Mouse (Mus musculus) CH12.LX (cell line): ENCODE results near the gene A730015C16Rik. TPM values are rescaled to one million over a fixed set of nuclear protein-coding genes. Genes with fewer than 3 reads are reported as not detected.

Experiments
- DNase-seq: peaks from one replicate; pipeline ENCODE4 v3.0.0-alpha.2; 2013; ENCODE audit errors: extremely low read depth
- H3K27ac ChIP-seq: 2 replicates; pipeline ENCODE4 v1.5.1; 2012; ENCODE audit warnings: low read depth, mild to moderate bottlenecking, control low read depth, moderate library complexity; ENCODE audit not compliant: insufficient read depth
- H3K27me3 ChIP-seq: replicated peaks from 2 replicates; pipeline ENCODE3; 2012; ENCODE audit warnings: inconsistent platforms
- H3K36me3 ChIP-seq, 2 experiments: replicated peaks in 1 of 2; 2 replicates each; pipeline versions ENCODE3 to v1.6.1; 2012; ENCODE audit warnings: inconsistent platforms in 1 of 2, low read length in 1 of 2, mild to moderate bottlenecking in 1 of 2, mixed read lengths in 1 of 2, moderate library complexity in 1 of 2; ENCODE audit not compliant: control insufficient read depth in 1 of 2, insufficient read depth in 1 of 2
- H3K4me1 ChIP-seq, 2 experiments: 2 replicates each; pipeline ENCODE4 v1.6.1; 2012; ENCODE audit warnings: inconsistent platforms in 1 of 2, moderate library complexity in 1 of 2; ENCODE audit not compliant: insufficient read depth in 2 of 2, control insufficient read depth in 1 of 2
- H3K4me2 ChIP-seq: 2 replicates; pipeline ENCODE4 v1.6.1; 2012; ENCODE audit warnings: low read depth, mild to moderate bottlenecking, control low read depth; ENCODE audit not compliant: poor library complexity, insufficient read depth, severe bottlenecking
- H3K4me3 ChIP-seq, 3 experiments: fragments of 150-350 bp in 1 of 3; sonication (generic) in 1 of 3; replicated peaks in 1 of 3; 2 replicates each; pipeline versions ENCODE3 to v1.5.1; 2011 to 2012; ENCODE audit warnings: low read depth in 2 of 3, low read length in 2 of 3, mild to moderate bottlenecking in 2 of 3, moderate library complexity in 2 of 3, control low read depth in 1 of 3, improper control_type of control experiment in 1 of 3, inconsistent platforms in 1 of 3, mixed read lengths in 1 of 3; ENCODE audit not compliant: poor library complexity in 1 of 3
- H3K79me2 ChIP-seq: replicated peaks from 2 replicates; pipeline ENCODE4 v1.6.1; 2012; ENCODE audit warnings: mild to moderate bottlenecking, moderate library complexity; ENCODE audit not compliant: control insufficient read depth, poor library complexity, insufficient read depth, severe bottlenecking; ENCODE audit errors: extremely low read depth
- H3K9ac ChIP-seq: 2 replicates; pipeline ENCODE4 v1.6.1; 2012; ENCODE audit warnings: low read depth, mild to moderate bottlenecking, control low read depth, moderate library complexity; ENCODE audit not compliant: insufficient read depth
- H3K9me3 ChIP-seq: replicated peaks from 2 replicates; pipeline ENCODE3; 2012; ENCODE audit warnings: low read length, inconsistent platforms, mixed read lengths
- CHD2 ChIP-seq: IDR thresholded peaks from 2 replicates; pipeline ENCODE4 v1.6.1; 2011; ENCODE audit warnings: low read length, improper control_type of control experiment
- ETS1 ChIP-seq: conservative IDR thresholded peaks from 2 replicates; pipeline ENCODE4 v1.6.1; 2012; ENCODE audit warnings: low read depth, mild to moderate bottlenecking, inconsistent platforms, low read length, improper control_type of control experiment, moderate library complexity
- IRF4 ChIP-seq: IDR thresholded peaks from 2 replicates; pipeline ENCODE4 v1.6.1; 2014; ENCODE audit warnings: low read depth, mild to moderate bottlenecking, inconsistent platforms, low read length, improper control_type of control experiment
- MAFK ChIP-seq: IDR thresholded peaks from 2 replicates; pipeline ENCODE4 v1.6.1; 2011; ENCODE audit warnings: low read length, improper control_type of control experiment; ENCODE audit not compliant: insufficient replicate concordance
- MAZ ChIP-seq: IDR thresholded peaks from 2 replicates; pipeline ENCODE4 v1.6.1; 2012; ENCODE audit warnings: low read depth, mild to moderate bottlenecking, inconsistent platforms, low read length, improper control_type of control experiment, moderate library complexity
- MEF2A ChIP-seq: IDR thresholded peaks from 2 replicates; pipeline ENCODE4 v1.6.1; 2014; ENCODE audit warnings: low read depth, mild to moderate bottlenecking, inconsistent platforms, low read length, improper control_type of control experiment, borderline replicate concordance
- MXI1 ChIP-seq: IDR thresholded peaks from 2 replicates; pipeline ENCODE4 v1.6.1; 2011; ENCODE audit warnings: mild to moderate bottlenecking, low read depth, low read length, improper control_type of control experiment
- MYC ChIP-seq: IDR thresholded peaks from 2 replicates; pipeline ENCODE4 v1.6.1; 2011; ENCODE audit warnings: low read depth, mild to moderate bottlenecking, improper control_type of control experiment, low read length
- POLR2AphosphoS2 ChIP-seq: IDR thresholded peaks from 2 replicates; pipeline ENCODE4 v1.6.1; 2011; ENCODE audit warnings: low read depth, low read length, improper control_type of control experiment
- RAD21 ChIP-seq: IDR thresholded peaks from 2 replicates; pipeline ENCODE4 v1.6.1; 2011; ENCODE audit warnings: low read depth, mild to moderate bottlenecking, low read length, improper control_type of control experiment, moderate library complexity
- RCOR1 ChIP-seq: conservative IDR thresholded peaks from 2 replicates; pipeline ENCODE4 v1.6.1; 2012; ENCODE audit warnings: low read depth, mild to moderate bottlenecking, inconsistent platforms, low read length, improper control_type of control experiment
- SIN3A ChIP-seq: IDR thresholded peaks from 2 replicates; pipeline ENCODE4 v1.6.1; 2012; ENCODE audit warnings: low read length, improper control_type of control experiment, inconsistent platforms
- UBTF ChIP-seq: IDR thresholded peaks from 2 replicates; pipeline ENCODE4 v1.6.1; 2012; ENCODE audit warnings: low read depth, mild to moderate bottlenecking, inconsistent platforms, low read length, improper control_type of control experiment, moderate library complexity
- ZMIZ1 ChIP-seq: IDR thresholded peaks from 2 replicates; pipeline ENCODE4 v1.6.1; 2012; ENCODE audit warnings: low read depth, mild to moderate bottlenecking, inconsistent platforms, low read length, improper control_type of control experiment
- dilution Hi-C: fragments of 300-500 bp; cut with MboI; formaldehyde crosslinking; loops from 2 replicates; pipeline ENCODE4 v1.14.3; 2020; ENCODE audit warnings: low sequenced_read_pairs; ENCODE audit not compliant: extremely low pct_unique_long_range_greater_than_20kb, extremely low pct_ligation_motif_present
- in situ Hi-C: fragments of 300-500 bp; cut with MboI; formaldehyde crosslinking; loops from 3 replicates; pipeline ENCODE4 v1.14.3; 2019; ENCODE audit warnings: low sequenced_read_pairs, low pct_ligation_motif_present, low pct_unique_long_range_greater_than_20kb, mixed read lengths
- polyA plus RNA-seq: library from polyadenylated mRNA; unstranded; fragments of >175 nt; gene quantifications from 2 replicates; pipeline ENCODE4 v1.2.1, GENCODE M21; 2012; ENCODE audit warnings: low read depth; ENCODE audit not compliant: insufficient read length
- total RNA-seq, 2 experiments: library from RNA; depleted of rRNA; stranded (reverse); fragments of 300-350 nt in 1 of 2; fragments of >200 nt in 1 of 2; gene quantifications; 2 replicates each; pipeline ENCODE4 v1.2.3; 2012 to 2014

The A730015C16Rik gene
- total and polyA plus RNA-seq, 3 experiments = 0.26 to 7.0 TPM; not detected in 1

GRCm38 (mm10) chr4:108841920-108842578 lies 6.4 kb downstream of the A730015C16Rik start:
- Histone ChIP-seq H3K4me2 (no peak overlapping the region), H3K79me2 (peaks cover 14% of the 10 kb centered on the region), H3K4me3 (no peak overlapping the region), H3K36me3 (peaks cover 0 to 27% of the 10 kb centered on the region in 2 experiments), H3K4me1 (peaks cover 0 to 9% of the 10 kb centered on the region in 2 experiments; a peak in 2 of 4 replicates), H3K27ac (no peak overlapping the region), H3K9me3 (no peaks in the 10 kb centered on the region), H3K27me3 (no peaks in the 10 kb centered on the region), H3K9ac (no peak overlapping the region)
- dilution Hi-C loops = no loop called here
- TF ChIP-seq UBTF (no peak), ETS1 (no peak), MAZ (no peak), MAFK (no peak), MYC (no peak), ZMIZ1 (no peak), SIN3A (no peak), CHD2 (no peak), RCOR1 (no peak), IRF4 (no peak)
- in situ Hi-C loops = no loop called here
- no peak for DNase-seq

GRCm38 (mm10) chr4:108838031-108838430 lies 10.4 kb downstream of the A730015C16Rik start:
- in situ Hi-C loops (no loop called here), dilution Hi-C loops (no loop called here)
- Histone ChIP-seq H3K9ac (no peak overlapping the region), H3K79me2 (peaks cover 37% of the 10 kb centered on the region), H3K27ac (no peak overlapping the region), H3K4me3 (no peak overlapping the region), H3K27me3 (no peaks in the 10 kb centered on the region), H3K4me2 (no peak overlapping the region), H3K9me3 (no peaks in the 10 kb centered on the region), H3K4me1 (peaks cover 0 to 22% of the 10 kb centered on the region in 2 experiments; a peak in 2 of 4 replicates), H3K36me3 (peaks cover 0 to 31% of the 10 kb centered on the region in 2 experiments)
- no peak for DNase-seq
- TF ChIP-seq MAZ (no peak), RAD21 (no peak), ZMIZ1 (no peak), POLR2AphosphoS2 (no peak), MXI1 (no peak), ETS1 (no peak), MEF2A (no peak)
